Mouse (Mus musculus) kidney, adult 11 months (tissue): ENCODE measurements at regions not wholly inside any gene's neighbourhood (a gene's known extent, or its start where the extent isn't known, plus 50 kb on each side); places are given as distances from the start of the nearest gene placed in this dataset.

ENCODE experiments used
- DNase-seq: peaks from one replicate; pipeline ENCODE4 v3.0.0; 2022

- no peak for DNase-seq
Measured at GRCm38 (mm10) chr3:132237344-132237743, 152.3 kb downstream of the Dkk2 start.

- DNase-seq = no peak
Measured at GRCm38 (mm10) chr3:132257834-132258233, 172.7 kb downstream of the Dkk2 start.

- no peak for DNase-seq
Measured at GRCm38 (mm10) chr3:132269641-132270040, 184.5 kb downstream of the Dkk2 start.

GRCm38 (mm10) chr3:132274786-132275185 is 189.7 kb downstream of the Dkk2 start:
- no peak for DNase-seq

GRCm38 (mm10) chr3:132277771-132278170 is 192.7 kb downstream of the Dkk2 start:
- no peak for DNase-seq

GRCm38 (mm10) chr3:132287714-132288113 is 202.6 kb downstream of the Dkk2 start:
- peak; percentile 3 for DNase-seq

- no peak for DNase-seq
Measured at GRCm38 (mm10) chr3:132326961-132327360, 241.9 kb downstream of the Dkk2 start.

- DNase-seq = no peak
Measured at GRCm38 (mm10) chr3:132343625-132344024, 258.5 kb downstream of the Dkk2 start.

GRCm38 (mm10) chr3:132345856-132346255 is 260.8 kb downstream of the Dkk2 start:
- no peak for DNase-seq

- DNase-seq = no peak
Measured at GRCm38 (mm10) chr3:132349602-132350001, 264.5 kb downstream of the Dkk2 start.

GRCm38 (mm10) chr3:132353204-132353603 is 268.1 kb downstream of the Dkk2 start:
- no peak for DNase-seq

GRCm38 (mm10) chr3:132359596-132359995 is 270.0 kb upstream of the Gimd1 start:
- no peak for DNase-seq

- DNase-seq = no peak
Measured at GRCm38 (mm10) chr3:132375579-132375978, 254.0 kb upstream of the Gimd1 start.

- DNase-seq = no peak
Measured at GRCm38 (mm10) chr3:132417742-132418141, 211.9 kb upstream of the Gimd1 start.

- DNase-seq = no peak
Measured at GRCm38 (mm10) chr3:132425819-132426671, 203.6 kb upstream of the Gimd1 start.

- no peak for DNase-seq
Measured at GRCm38 (mm10) chr3:132427244-132427643, 202.4 kb upstream of the Gimd1 start.

- DNase-seq = no peak
Measured at GRCm38 (mm10) chr3:132428148-132428547, 201.5 kb upstream of the Gimd1 start.

- DNase-seq = no peak
Measured at GRCm38 (mm10) chr3:132431805-132432204, 197.8 kb upstream of the Gimd1 start.

- DNase-seq = no peak
Measured at GRCm38 (mm10) chr3:132441226-132441625, 188.4 kb upstream of the Gimd1 start.

GRCm38 (mm10) chr3:132453927-132454326 is 175.7 kb upstream of the Gimd1 start:
- DNase-seq = no peak

- no peak for DNase-seq
Measured at GRCm38 (mm10) chr3:132462348-132462959, 167.2 kb upstream of the Gimd1 start.

- DNase-seq = no peak
Measured at GRCm38 (mm10) chr3:132471070-132471469, 158.6 kb upstream of the Gimd1 start.

- DNase-seq = no peak
Measured at GRCm38 (mm10) chr3:132477768-132478167, 151.9 kb upstream of the Gimd1 start.

GRCm38 (mm10) chr3:132479275-132479674 is 150.3 kb upstream of the Gimd1 start:
- no peak for DNase-seq
